Comparison of ENCODE assay signal across 14 mouse cellular contexts in genomic region chrX:12891468-12891867, GRCm38 (mm10).
"Had no signal": no experiment of that assay in that cellular context is flagged by ENCODE, and none has a peak within 500 bp of the region (broad histone marks: within the 10 kb centered on the region; RNA-seq: fewer than 3 reads in every experiment).

No protein-coding gene starts in this region.

- H3K9ac ChIP-seq: limb, embryonic 12.5 days; limb, embryonic 15.5 days; liver, embryonic 14.5 days; liver, postnatal 0 days had no signal

- H3K9me3 ChIP-seq: limb, embryonic 12.5 days; limb, embryonic 15.5 days had no signal

- H3K27me3 ChIP-seq: limb, embryonic 12.5 days; limb, embryonic 15.5 days had no signal

- H3K27ac ChIP-seq: limb, embryonic 12.5 days; limb, embryonic 15.5 days; liver, embryonic 14.5 days had no signal

- H3K4me2 ChIP-seq: limb, embryonic 12.5 days; limb, embryonic 15.5 days; liver, embryonic 11.5 days; midbrain, embryonic 11.5 days had no signal

- H3K4me3 ChIP-seq: limb, embryonic 12.5 days; limb, embryonic 15.5 days had no signal

- ATAC-seq: intestine, postnatal 0 days; liver, postnatal 0 days had no signal

- DNase-seq: kidney, adult 2 months; kidney, postnatal 14 days; kidney, postnatal 4 days; left cerebral cortex, postnatal 4 days; liver, postnatal 0 days; midbrain, embryonic 14.5 days; thymus, adult 18-20 months; thymus, postnatal 36 days had no signal

- H3K4me1 ChIP-seq: limb, embryonic 12.5 days; limb, embryonic 15.5 days had no signal

- H3K36me3 ChIP-seq: limb, embryonic 12.5 days; limb, embryonic 15.5 days had no signal
